Mouse (Mus musculus): Measurements from ENCODE around the gene Myadm. TPM values are rescaled to one million over a fixed set of nuclear protein-coding genes. Genes with fewer than 3 reads are reported as not detected.

The Myadm gene
- polyA plus RNA-seq, 1 experiment from 2014 or later: 238 TPM

DNA sequence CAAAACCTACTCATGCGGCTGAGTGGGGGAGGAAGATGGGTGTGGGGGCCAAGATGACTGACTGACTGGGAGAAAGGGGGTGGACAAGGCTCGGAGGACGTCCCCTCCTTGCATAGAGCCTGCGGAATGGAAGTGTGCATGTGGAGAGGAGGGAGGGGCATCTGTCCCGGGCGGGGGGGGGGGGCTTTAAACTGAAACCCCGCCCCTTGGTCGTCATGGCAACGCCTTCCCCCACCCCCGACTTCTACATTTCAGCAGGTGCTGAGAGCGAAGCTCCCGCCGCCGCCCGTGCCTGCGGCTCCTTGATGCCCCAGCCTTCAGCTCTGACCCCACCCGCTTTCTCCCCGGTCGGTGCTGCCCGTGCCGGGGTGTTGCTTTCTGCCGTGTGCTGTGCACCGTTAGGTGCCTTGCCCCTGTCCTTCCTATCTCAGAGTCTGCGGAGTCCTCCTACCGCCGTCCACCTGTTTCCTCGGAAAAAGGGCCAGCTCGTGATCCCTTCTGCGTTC lies 14.4 kb downstream of the Myadm start:
- ATAC-seq (replicated peaks; ENCODE audit: extremely low read depth, insufficient read depth, low FRiP score): 0 out of 2 replicates have a peak, but pooled peaks have one; percentile 16

DNA sequence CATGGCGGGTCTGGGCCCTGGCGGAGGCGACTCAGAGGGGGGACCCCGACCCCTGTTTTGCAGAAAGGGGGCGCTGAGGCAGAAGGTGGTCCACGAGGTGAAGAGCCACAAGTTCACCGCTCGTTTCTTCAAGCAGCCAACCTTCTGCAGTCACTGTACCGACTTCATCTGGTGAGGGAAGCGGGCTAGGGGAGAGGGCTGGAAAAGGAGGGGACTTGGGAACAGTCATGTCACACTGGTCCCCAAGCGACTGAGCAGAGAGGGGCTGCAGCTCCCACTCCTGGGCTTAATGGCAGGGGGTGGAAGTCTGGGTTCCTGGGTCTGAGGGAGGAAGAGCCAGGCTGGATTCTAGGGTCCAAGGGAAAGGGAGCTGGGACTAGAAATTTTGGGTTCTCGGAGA lies 14.9 kb downstream of the Myadm start:
- Histone ChIP-seq H3K27ac (ENCODE audit: low read length) (no peak overlapping the region), H3K27me3 (ENCODE audit: control insufficient read depth, insufficient read depth, low read length) (peaks cover 14% of the 10 kb centered on the region), H3K9ac (ENCODE audit: low read length) (peak overlapping the region; percentile 59), H3K4me1 (ENCODE audit: control insufficient read depth, insufficient read depth, low read length) (peaks cover 32% of the 10 kb centered on the region), H3K9me3 (replicated peaks; ENCODE audit: control insufficient read depth, low read length) (no peaks in the 10 kb centered on the region), H3K4me3 (ENCODE audit: low read length) (peak overlapping the region; percentile 46), H3K4me2 (ENCODE audit: low read depth, low read length) (peak overlapping the region; percentile 75), H3K36me3 (ENCODE audit: control insufficient read depth, insufficient read depth) (peaks cover 14% of the 10 kb centered on the region)
- WGBS: 4% methylated on average over 12 of the region's 12 CpGs
- ATAC-seq (replicated peaks; ENCODE audit: extremely low read depth, insufficient read depth, low FRiP score): no peak

More for the DNA sequence above, 14.4 kb downstream of the Myadm start:
- Histone ChIP-seq H3K4me2 (ENCODE audit: low read depth, low read length) (peak overlapping the region; percentile 75), H3K36me3 (ENCODE audit: control insufficient read depth, insufficient read depth) (peaks cover 15% of the 10 kb centered on the region), H3K4me1 (ENCODE audit: control insufficient read depth, insufficient read depth, low read length) (peaks cover 37% of the 10 kb centered on the region), H3K27me3 (ENCODE audit: control insufficient read depth, insufficient read depth, low read length) (peaks cover 14% of the 10 kb centered on the region), H3K9ac (ENCODE audit: low read length) (peak overlapping the region; percentile 59), H3K9me3 (replicated peaks; ENCODE audit: control insufficient read depth, low read length) (no peaks in the 10 kb centered on the region), H3K27ac (ENCODE audit: low read length) (no peak overlapping the region), H3K4me3 (ENCODE audit: low read length) (peak overlapping the region; percentile 46)
- WGBS: under 1% methylated on average over 28 of the region's 29 CpGs

DNA sequence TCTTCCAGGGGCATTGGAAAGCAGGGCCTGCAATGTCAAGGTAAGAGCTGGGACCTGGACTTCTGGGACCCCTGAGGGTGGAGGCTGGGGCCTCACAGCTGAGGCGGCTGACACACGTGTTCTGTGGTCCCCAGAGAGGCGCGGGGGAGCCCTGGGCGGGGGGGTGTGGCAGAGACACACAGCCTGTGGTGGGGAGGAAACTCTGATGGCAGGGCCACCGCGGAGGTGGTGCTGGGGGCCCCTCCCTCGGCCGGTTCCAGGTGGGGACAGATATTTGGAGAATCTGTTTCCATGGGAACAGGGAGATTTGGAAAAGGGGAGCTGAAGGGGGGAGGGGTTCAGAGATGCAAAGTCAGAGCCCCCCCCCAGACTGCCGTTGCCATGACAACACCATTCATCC lies 15.4 kb downstream of the Myadm start:
- Histone ChIP-seq H3K4me2 (ENCODE audit: low read depth, low read length) (no peak overlapping the region), H3K4me1 (ENCODE audit: control insufficient read depth, insufficient read depth, low read length) (peaks cover 27% of the 10 kb centered on the region), H3K27me3 (ENCODE audit: control insufficient read depth, insufficient read depth, low read length) (peaks cover 14% of the 10 kb centered on the region), H3K9ac (ENCODE audit: low read length) (no peak overlapping the region), H3K4me3 (ENCODE audit: low read length) (no peak overlapping the region), H3K9me3 (replicated peaks; ENCODE audit: control insufficient read depth, low read length) (no peaks in the 10 kb centered on the region), H3K36me3 (ENCODE audit: control insufficient read depth, insufficient read depth) (peaks cover 10% of the 10 kb centered on the region), H3K27ac (ENCODE audit: low read length) (no peak overlapping the region)
- WGBS: 10% methylated on average over 10 of the region's 10 CpGs
- ATAC-seq (replicated peaks; ENCODE audit: extremely low read depth, insufficient read depth, low FRiP score): no peak

DNA sequence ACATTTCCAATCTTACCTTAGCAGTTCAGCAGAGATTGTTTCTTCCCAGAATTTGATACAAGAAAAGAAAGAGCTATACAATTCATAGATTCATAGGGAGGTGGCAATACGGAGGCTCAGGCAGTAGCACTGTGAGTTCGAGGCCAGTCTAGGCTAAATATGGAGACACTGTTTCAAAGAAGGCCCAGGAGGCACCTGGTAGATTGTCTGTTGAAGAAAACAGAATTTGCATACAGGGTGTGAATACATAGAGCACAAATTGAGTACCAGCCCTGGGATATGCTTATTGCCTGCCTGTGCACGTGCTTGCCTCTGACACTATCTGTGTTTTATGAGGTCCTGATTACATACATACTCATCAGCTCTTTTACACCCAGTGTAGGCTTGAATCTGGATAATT lies 17.5 kb downstream of the Myadm start:
- 65% methylated on average over 3 of the region's 3 CpGs for WGBS
- Histone ChIP-seq H3K4me1 (ENCODE audit: control insufficient read depth, insufficient read depth, low read length) (peaks cover 16% of the 10 kb centered on the region), H3K36me3 (ENCODE audit: control insufficient read depth, insufficient read depth) (no peaks in the 10 kb centered on the region), H3K9me3 (replicated peaks; ENCODE audit: control insufficient read depth, low read length) (peaks cover 4% of the 10 kb centered on the region), H3K4me2 (ENCODE audit: low read depth, low read length) (no peak overlapping the region), H3K9ac (ENCODE audit: low read length) (no peak overlapping the region), H3K27ac (ENCODE audit: low read length) (no peak overlapping the region), H3K4me3 (ENCODE audit: low read length) (no peak overlapping the region), H3K27me3 (ENCODE audit: control insufficient read depth, insufficient read depth, low read length) (peaks cover 14% of the 10 kb centered on the region)
- ATAC-seq (replicated peaks; ENCODE audit: extremely low read depth, insufficient read depth, low FRiP score): no peak

DNA sequence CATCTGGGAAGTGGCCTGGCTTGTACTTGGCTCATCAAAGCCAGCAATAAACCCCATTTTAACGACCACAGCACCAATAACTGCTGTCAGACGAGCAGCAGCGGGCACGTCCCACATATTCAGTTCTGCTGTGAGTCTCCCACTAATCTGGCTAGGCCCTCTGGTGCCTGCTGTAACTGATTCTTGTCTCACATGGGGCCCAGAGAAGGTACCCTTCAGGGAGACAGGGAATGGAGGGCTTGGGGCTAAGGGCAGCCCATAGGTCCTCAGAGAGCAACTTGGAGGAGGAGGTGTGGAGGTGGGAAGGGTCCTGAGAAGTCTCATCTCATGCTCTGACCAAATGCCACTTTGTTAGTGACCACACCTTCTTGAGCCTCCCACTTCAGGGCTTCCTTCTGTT lies 19.8 kb downstream of the Myadm start:
- Histone ChIP-seq H3K4me1 (ENCODE audit: control insufficient read depth, insufficient read depth, low read length) (peaks cover 6% of the 10 kb centered on the region), H3K27me3 (ENCODE audit: control insufficient read depth, insufficient read depth, low read length) (peaks cover 13% of the 10 kb centered on the region), H3K9ac (ENCODE audit: low read length) (no peak overlapping the region), H3K4me3 (ENCODE audit: low read length) (no peak overlapping the region), H3K9me3 (replicated peaks; ENCODE audit: control insufficient read depth, low read length) (peaks cover 4% of the 10 kb centered on the region), H3K27ac (ENCODE audit: low read length) (no peak overlapping the region), H3K4me2 (ENCODE audit: low read depth, low read length) (no peak overlapping the region), H3K36me3 (ENCODE audit: control insufficient read depth, insufficient read depth) (no peaks in the 10 kb centered on the region)
- no peak for ATAC-seq (replicated peaks; ENCODE audit: extremely low read depth, insufficient read depth, low FRiP score)
- 56% methylated on average over 4 of the region's 4 CpGs for WGBS

DNA sequence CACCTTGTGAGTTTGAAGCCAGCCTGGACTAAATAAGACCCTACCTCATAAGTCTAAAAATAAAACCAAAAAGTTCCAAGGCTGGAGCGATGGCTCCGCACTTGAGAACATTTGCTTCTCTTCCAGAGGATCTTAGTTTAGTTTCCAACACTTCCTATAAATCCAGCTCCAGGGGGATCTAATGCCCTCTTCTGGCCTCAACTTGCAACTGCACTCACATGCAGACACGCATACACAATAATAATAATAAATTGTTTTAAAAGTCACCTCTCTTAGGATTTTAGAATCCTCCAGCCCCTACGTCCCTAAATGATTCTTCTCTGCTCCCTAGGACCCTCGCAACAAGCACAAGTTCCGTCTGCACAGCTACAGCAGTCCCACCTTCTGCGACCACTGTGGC lies 21.4 kb downstream of the Myadm start:
- H3K36me3 ChIP-seq (ENCODE audit: control insufficient read depth, insufficient read depth): no peaks in the 10 kb centered on the region
- H3K9ac ChIP-seq (ENCODE audit: low read length): no peak overlapping the region
- H3K4me3 ChIP-seq (ENCODE audit: low read length): no peak overlapping the region
- 94% methylated on average over 7 of the region's 7 CpGs for WGBS
- H3K4me1 ChIP-seq (ENCODE audit: control insufficient read depth, insufficient read depth, low read length): no peaks in the 10 kb centered on the region
- H3K27me3 ChIP-seq (ENCODE audit: control insufficient read depth, insufficient read depth, low read length): peaks cover 7% of the 10 kb centered on the region; the same call in 1 of the 2 replicates
- no peak for ATAC-seq (replicated peaks; ENCODE audit: extremely low read depth, insufficient read depth, low FRiP score)
- H3K9me3 ChIP-seq (replicated peaks; ENCODE audit: control insufficient read depth, low read length): peaks cover 4% of the 10 kb centered on the region
- H3K27ac ChIP-seq (ENCODE audit: low read length): no peak overlapping the region
- no peak overlapping the region for H3K4me2 ChIP-seq (ENCODE audit: low read depth, low read length)

DNA sequence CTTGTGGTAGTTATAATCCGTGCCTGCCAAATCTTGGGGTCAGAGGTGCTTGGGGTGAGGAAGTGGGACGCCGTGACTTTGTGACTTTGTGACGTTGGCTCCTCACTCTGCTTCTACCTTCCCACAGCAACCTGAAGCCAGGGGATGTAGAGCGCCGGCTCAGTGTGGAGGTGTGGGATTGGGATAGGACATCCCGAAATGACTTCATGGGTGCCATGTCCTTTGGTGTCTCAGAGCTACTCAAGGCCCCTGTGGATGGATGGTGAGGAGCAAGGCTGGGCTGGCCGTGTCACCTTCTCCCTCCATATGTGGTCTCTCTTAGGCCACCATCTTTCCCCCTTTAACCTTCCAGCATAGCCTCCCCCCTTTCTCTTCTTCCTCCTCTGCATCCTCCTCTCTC lies 24.7 kb downstream of the Myadm start:
- Histone ChIP-seq H3K4me2 (ENCODE audit: low read depth, low read length) (no peak overlapping the region), H3K4me3 (ENCODE audit: low read length) (no peak overlapping the region), H3K36me3 (ENCODE audit: control insufficient read depth, insufficient read depth) (no peaks in the 10 kb centered on the region), H3K9me3 (replicated peaks; ENCODE audit: control insufficient read depth, low read length) (peaks cover 4% of the 10 kb centered on the region), H3K4me1 (ENCODE audit: control insufficient read depth, insufficient read depth, low read length) (no peaks in the 10 kb centered on the region; the same call in 1 of the 2 replicates), H3K9ac (ENCODE audit: low read length) (no peak overlapping the region), H3K27ac (ENCODE audit: low read length) (no peak overlapping the region), H3K27me3 (ENCODE audit: control insufficient read depth, insufficient read depth, low read length) (no peaks in the 10 kb centered on the region)
- no peak for ATAC-seq (replicated peaks; ENCODE audit: extremely low read depth, insufficient read depth, low FRiP score)
- 72% methylated on average over 8 of the region's 8 CpGs for WGBS

DNA sequence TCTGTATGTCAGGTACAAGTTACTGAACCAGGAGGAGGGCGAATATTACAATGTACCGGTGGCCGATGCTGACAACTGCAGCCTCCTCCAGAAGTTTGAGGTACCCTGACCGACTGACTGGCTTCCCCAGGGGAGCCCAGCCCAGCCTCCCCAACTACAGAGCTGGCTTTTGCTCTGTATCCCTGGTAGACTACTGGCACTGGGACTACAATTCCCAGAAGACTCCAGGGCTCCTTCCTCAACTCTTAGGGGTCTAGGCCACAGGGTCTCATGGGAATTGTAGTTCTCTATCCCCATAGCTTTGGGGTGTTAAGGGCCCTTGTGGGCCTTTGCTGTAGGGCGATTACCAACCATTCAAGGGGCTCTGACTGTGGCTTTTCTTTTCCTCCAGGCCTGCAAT lies 25.2 kb downstream of the Myadm start:
- Histone ChIP-seq H3K27ac (ENCODE audit: low read length) (no peak overlapping the region), H3K27me3 (ENCODE audit: control insufficient read depth, insufficient read depth, low read length) (no peaks in the 10 kb centered on the region), H3K9me3 (replicated peaks; ENCODE audit: control insufficient read depth, low read length) (peaks cover 4% of the 10 kb centered on the region), H3K4me3 (ENCODE audit: low read length) (no peak overlapping the region), H3K4me2 (ENCODE audit: low read depth, low read length) (no peak overlapping the region), H3K36me3 (ENCODE audit: control insufficient read depth, insufficient read depth) (no peaks in the 10 kb centered on the region), H3K4me1 (ENCODE audit: control insufficient read depth, insufficient read depth, low read length) (no peaks in the 10 kb centered on the region; the same call in 1 of the 2 replicates), H3K9ac (ENCODE audit: low read length) (no peak overlapping the region)
- 60% methylated on average over 5 of the region's 5 CpGs for WGBS
- no peak for ATAC-seq (replicated peaks; ENCODE audit: extremely low read depth, insufficient read depth, low FRiP score)

DNA sequence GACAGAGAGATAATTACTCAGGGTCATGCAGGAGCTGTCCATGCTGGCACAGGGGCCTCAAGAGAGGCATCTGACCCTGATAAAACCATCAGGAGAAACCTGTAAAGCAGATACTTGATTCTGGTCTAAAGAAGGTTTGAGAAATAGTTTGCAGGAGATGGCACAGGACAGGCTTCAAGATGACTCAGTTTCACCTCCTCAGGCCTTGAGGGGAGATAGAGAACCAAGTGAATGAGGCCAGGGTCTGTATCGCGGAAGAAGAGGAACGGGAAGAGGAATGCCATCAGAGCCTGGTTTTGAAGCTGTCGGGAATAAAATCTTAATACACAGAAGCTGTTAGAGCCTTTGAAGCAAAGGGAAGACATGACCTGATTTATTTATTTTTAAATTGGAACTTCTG lies 28.8 kb downstream of the Myadm start:
- WGBS: 38% methylated on average over 4 of the region's 4 CpGs
- no peak for ATAC-seq (replicated peaks; ENCODE audit: extremely low read depth, insufficient read depth, low FRiP score)
- no peaks in the 10 kb centered on the region; the same call in 1 of the 2 replicates for H3K4me1 ChIP-seq (ENCODE audit: control insufficient read depth, insufficient read depth, low read length)
- no peaks in the 10 kb centered on the region for H3K36me3 ChIP-seq (ENCODE audit: control insufficient read depth, insufficient read depth)
- H3K9me3 ChIP-seq (replicated peaks; ENCODE audit: control insufficient read depth, low read length): no peaks in the 10 kb centered on the region
- H3K9ac ChIP-seq (ENCODE audit: low read length): no peak overlapping the region
- no peak overlapping the region for H3K27ac ChIP-seq (ENCODE audit: low read length)
- no peak overlapping the region for H3K4me2 ChIP-seq (ENCODE audit: low read depth, low read length)
- H3K27me3 ChIP-seq (ENCODE audit: control insufficient read depth, insufficient read depth, low read length): no peaks in the 10 kb centered on the region
- H3K4me3 ChIP-seq (ENCODE audit: low read length): no peak overlapping the region
